Mouse (Mus musculus) frontal cortex, postnatal 14 days (tissue): ENCODE data around the gene Zfp28.

Experiments
- DNase-seq, 2 experiments: peaks; one replicate each; pipeline ENCODE4 v3.0.0; 2022; ENCODE audit warnings: low spot score in 2 of 2

Gene Zfp28

GRCm38 (mm10) chr7:6397996-6398975 is 15.2 kb downstream of the Zfp28 start, which contains the start of gene Smim17:
Smim17 (plus strand) TSS chr7:6398715.
- peak; percentile 57 to 63 for DNase-seq

GRCm38 (mm10) chr7:6410043-6410442 is 26.9 kb downstream of the Zfp28 start, which contains the start of gene Gm20715:
Gm20715 (plus strand) TSS chr7:6410277.
- DNase-seq, result peak; percentile 59 to 62

GRCm38 (mm10) chr7:6414626-6415441 is 31.7 kb downstream of the Zfp28 start:
- peak; percentile 14 to 21 for DNase-seq

GRCm38 (mm10) chr7:6415442-6415787 is 32.3 kb downstream of the Zfp28 start:
- DNase-seq, result no peak

- DNase-seq, result no peak
Measured at GRCm38 (mm10) chr7:6419894-6420293, 36.8 kb downstream of the Zfp28 start.

- no peak for DNase-seq
Measured at GRCm38 (mm10) chr7:6429381-6429780, 46.3 kb downstream of the Zfp28 start.

GRCm38 (mm10) chr7:6430342-6430741 is 47.2 kb downstream of the Zfp28 start:
- DNase-seq, result no peak

GRCm38 (mm10) chr7:6438388-6438787 is 55.3 kb downstream of the Zfp28 start, which contains the start of gene Olfr1344:
Olfr1344 (plus strand) TSS chr7:6438688.
- no peak for DNase-seq

GRCm38 (mm10) chr7:6441173-6441572 is 58.1 kb downstream of the Zfp28 start:
- DNase-seq, result no peak
